Mouse (Mus musculus): ENCODE data around the gene Stfa1.

- TF ChIP-seq POLR2A (IDR thresholded peaks at IDR 0.05; ENCODE audit: borderline replicate concordance, control insufficient read depth, low read depth, low read length) = no peak
- TF ChIP-seq CTCF (IDR thresholded peaks at IDR 0.05; ENCODE audit: control insufficient read depth, insufficient read depth, low read length) = no peak
Observed at GRCm38 (mm10) chr16:36334232-36334631, 57.5 kb downstream of the Stfa1 start, which contains the start of gene BC117090.

Measured in bone marrow, adult 2 months (tissue).